8 mouse cellular contexts compared by ENCODE assay signal in the genomic region with DNA sequence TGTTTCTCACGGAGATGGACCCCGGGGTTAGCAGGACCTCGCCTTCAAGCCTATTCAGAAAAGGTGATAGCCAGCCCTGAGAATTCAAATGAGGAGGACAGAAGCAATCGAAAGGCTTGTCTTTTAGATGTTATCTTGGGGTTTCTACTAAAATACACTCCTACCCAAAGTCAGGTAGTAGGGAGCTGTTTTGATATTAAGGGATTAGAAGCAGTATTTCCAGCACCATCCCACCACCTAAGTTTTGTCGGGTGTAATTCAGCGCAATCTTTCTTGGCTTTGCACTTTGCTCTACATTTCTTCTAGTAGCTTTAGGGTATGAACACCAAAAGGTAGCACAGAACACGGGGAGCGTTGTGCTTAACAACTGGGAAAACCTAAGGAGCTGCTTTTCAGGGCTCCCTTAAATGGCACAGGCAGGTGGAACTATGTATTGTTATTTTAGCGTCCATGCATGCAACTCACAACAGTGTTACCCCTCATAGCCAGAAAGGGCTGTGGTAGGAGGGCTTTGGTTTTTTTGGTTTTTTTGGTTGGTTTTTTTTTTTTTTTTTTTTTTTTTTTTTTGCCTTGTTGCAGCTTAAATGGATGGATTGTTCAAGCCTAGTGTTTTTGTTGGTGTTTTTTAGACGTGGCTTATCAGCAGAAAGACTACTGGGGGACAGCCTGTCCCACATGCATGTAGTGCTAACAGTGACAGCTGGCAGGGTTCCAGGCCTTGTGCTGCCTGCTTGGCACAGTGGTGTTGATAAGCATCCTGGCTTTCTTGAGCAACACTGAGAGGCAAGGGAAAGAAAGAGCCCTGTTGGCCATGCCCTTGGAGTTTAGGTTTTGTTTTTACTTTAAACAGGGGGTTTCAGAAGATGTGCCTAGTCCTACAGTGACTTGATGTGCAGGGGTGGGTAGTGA. TPM values are rescaled to one million over a fixed set of nuclear protein-coding genes. Genes with fewer than 3 reads are reported as not detected.
DNase-seq lines count a peak whose midpoint lies in the region; ATAC-seq and TF ChIP-seq lines count a peak whose summit lies in the region.

No protein-coding gene starts in this region.

- 0 out of 2 replicates have a peak, but pooled peaks cover 5% of the 10 kb centered on the region for H3K9me3 ChIP-seq in hindbrain, embryonic 10.5 days
- no peaks in the 10 kb centered on the region for H3K9me3 ChIP-seq in neural tube, embryonic 13.5 days

- H3ac ChIP-seq in C2C12 (ENCODE audit: control insufficient read depth, insufficient read length, low read depth), result peak overlapping the region; percentile 73

- peaks cover 36% of the 10 kb centered on the region for H3K4me1 ChIP-seq in hindbrain, embryonic 10.5 days (replicated peaks)
- H3K4me1 ChIP-seq in neural tube, embryonic 13.5 days (replicated peaks), result peaks cover 35% of the 10 kb centered on the region

- peak overlapping the region; percentile 96 for H3K27ac ChIP-seq in hindbrain, embryonic 10.5 days
- peak overlapping the region; percentile 99 for H3K27ac ChIP-seq in neural tube, embryonic 13.5 days (replicated peaks)

- H3K4me3 ChIP-seq in C2C12 (ENCODE audit: insufficient read depth, poor library complexity, severe bottlenecking), result peak overlapping the region; percentile 78
- peak overlapping the region; percentile 88 for H3K4me3 ChIP-seq in hindbrain, embryonic 10.5 days
- peak overlapping the region; percentile 83 for H3K4me3 ChIP-seq in neural tube, embryonic 13.5 days

- H3K79me3 ChIP-seq in C2C12 (ENCODE audit: low read depth), result peaks cover 5% of the 10 kb centered on the region

- DNase-seq in adrenal gland, adult (ENCODE audit: inconsistent age in 2 of 2, low spot score in 1 of 2), result peak; percentile 63 to 77
- no peak for DNase-seq in adrenal gland, adult 18-20 months (ENCODE audit: low spot score in 2 of 2)
- DNase-seq in cerebellum, postnatal 14 days, result peak; percentile 69 to 82
- no peak for DNase-seq in hindbrain, embryonic 10.5 days (ENCODE audit: low spot score)
- peak; percentile 64 for DNase-seq in liver
- no peak for DNase-seq in embryo, embryonic 11 days

- H3K9ac ChIP-seq in neural tube, embryonic 13.5 days, result peak overlapping the region; percentile 90

- no peak for TF ChIP-seq CTCF in C2C12 (IDR thresholded peaks at IDR 0.05; ENCODE audit: control insufficient read depth, insufficient read depth, insufficient read length)

- H3K79me2 ChIP-seq in C2C12 (ENCODE audit: control insufficient read depth, insufficient read depth), result peaks cover 19% of the 10 kb centered on the region

- ATAC-seq in neural tube, embryonic 13.5 days (ENCODE audit: low read depth), result no peak

- H3K27me3 ChIP-seq in C2C12 (ENCODE audit: control insufficient read depth, insufficient read depth, insufficient read length), result no peaks in the 10 kb centered on the region
- no peaks in the 10 kb centered on the region for H3K27me3 ChIP-seq in hindbrain, embryonic 10.5 days (ENCODE audit: insufficient read depth, poor library complexity, severe bottlenecking)
- 0 out of 2 replicates have a peak, but pooled peaks cover 3% of the 10 kb centered on the region for H3K27me3 ChIP-seq in neural tube, embryonic 13.5 days

- H3K36me3 ChIP-seq in C2C12 (ENCODE audit: control insufficient read depth, insufficient read depth), result peaks cover 9% of the 10 kb centered on the region
- peaks cover 31% of the 10 kb centered on the region for H3K36me3 ChIP-seq in hindbrain, embryonic 10.5 days
- peaks cover 27% of the 10 kb centered on the region for H3K36me3 ChIP-seq in neural tube, embryonic 13.5 days

- 21% methylated on average over 10 of the region's 10 CpGs for WGBS in hindbrain, embryonic 10.5 days
- WGBS in neural tube, embryonic 13.5 days, result 16% methylated on average over 10 of the region's 10 CpGs

- peak overlapping the region; percentile 85 for H3K4me2 ChIP-seq in neural tube, embryonic 13.5 days

TF ChIP-seq in C2C12, 6 proteins besides CTCF, POLR2A, EP300 and RAD21:
- TF ChIP-seq CEBPB (IDR thresholded peaks at IDR 0.05; ENCODE audit: low read depth) (no peak), MYOD1 (IDR thresholded peaks at IDR 0.05; ENCODE audit: control insufficient read depth, insufficient read length, low read depth) (no peak), FOSL1 (IDR thresholded peaks at IDR 0.05; ENCODE audit: insufficient read depth, low read length, poor library complexity, severe bottlenecking) (no peak)

RNA-seq across cellular contexts. Expression of gene Capn10, which starts 1.1 kb away (rescaled TPM):
- 10 to 100 TPM; 14.5 to 16.8 TPM for total RNA-seq in adrenal gland, adult 18-20 months (2021)
- polyA plus RNA-seq in C2C12 (2012; fragmentation: generic; extraction: Trizol), result 19.8 TPM
- 44.6 and 53.0 TPM in 2 replicates for polyA plus RNA-seq in hindbrain, embryonic 10.5 days (2016; fragmentation: Nextera tagmentation; extraction: Ambion mirVana)
- polyA plus RNA-seq in neural tube, embryonic 13.5 days (2015; fragmentation: Nextera tagmentation; extraction: Ambion mirVana), result 55.3 and 55.7 TPM in 2 replicates

RNA-seq across cellular contexts. Expression of gene Gpr35, which starts 15.4 kb away (rescaled TPM):
- 1 to 10 TPM; 1.4 TPM for total RNA-seq in adrenal gland, adult 18-20 months (2021)
- 0.13 TPM for polyA plus RNA-seq in C2C12 (2012; fragmentation: generic; extraction: Trizol)
- 0.05 and 0.51 TPM in 2 replicates for polyA plus RNA-seq in hindbrain, embryonic 10.5 days (2016; fragmentation: Nextera tagmentation; extraction: Ambion mirVana)
- 0.23 and 0.60 TPM in 2 replicates for polyA plus RNA-seq in neural tube, embryonic 13.5 days (2015; fragmentation: Nextera tagmentation; extraction: Ambion mirVana)

RNA-seq across cellular contexts. Expression of gene Rnpepl1, which starts 24.7 kb away (rescaled TPM):
- total RNA-seq in adrenal gland, adult 18-20 months (2021), result 10 to 100 TPM; 58.2 to 80.9 TPM
- polyA plus RNA-seq in C2C12 (2012; fragmentation: generic; extraction: Trizol), result 29.9 TPM
- polyA plus RNA-seq in hindbrain, embryonic 10.5 days (2016; fragmentation: Nextera tagmentation; extraction: Ambion mirVana), result 27.3 and 27.5 TPM in 2 replicates
- polyA plus RNA-seq in neural tube, embryonic 13.5 days (2015; fragmentation: Nextera tagmentation; extraction: Ambion mirVana), result 30.2 and 38.4 TPM in 2 replicates

RNA-seq across cellular contexts. Expression of gene Dusp28, which starts 28.5 kb away (rescaled TPM):
- 10 to 100 TPM; 14.3 to 14.5 TPM for total RNA-seq in adrenal gland, adult 18-20 months (2021)
- polyA plus RNA-seq in C2C12 (2012; fragmentation: generic; extraction: Trizol), result 9.3 TPM
- 10.8 and 11.1 TPM in 2 replicates for polyA plus RNA-seq in hindbrain, embryonic 10.5 days (2016; fragmentation: Nextera tagmentation; extraction: Ambion mirVana)
- polyA plus RNA-seq in neural tube, embryonic 13.5 days (2015; fragmentation: Nextera tagmentation; extraction: Ambion mirVana), result 14.0 and 15.5 TPM in 2 replicates

RNA-seq across cellular contexts. Expression of gene Ankmy1, which starts 32.6 kb away (rescaled TPM):
- under 1 TPM; 0.80 to 0.86 TPM for total RNA-seq in adrenal gland, adult 18-20 months (2021)
- 0.57 TPM for polyA plus RNA-seq in C2C12 (2012; fragmentation: generic; extraction: Trizol)
- polyA plus RNA-seq in hindbrain, embryonic 10.5 days (2016; fragmentation: Nextera tagmentation; extraction: Ambion mirVana), result 0.29 and 0.30 TPM in 2 replicates
- 0.70 and 0.74 TPM in 2 replicates for polyA plus RNA-seq in neural tube, embryonic 13.5 days (2015; fragmentation: Nextera tagmentation; extraction: Ambion mirVana)

Comparison
In these comparisons a context has a peak if more than half of its experiments do, and no peak if none do; other contexts are left out.
1. DNase-seq: peak in adrenal gland, adult (2 of 2), cerebellum, postnatal 14 days (2 of 2) and liver (single experiment); none in adrenal gland, adult 18-20 months (0 of 2), hindbrain, embryonic 10.5 days (single experiment) and embryo, embryonic 11 days (single experiment).
2. Peak in every context shown above with its lines, with median percentiles within 50 percentile points of each other: H3K4me3 ChIP-seq.